Mouse (Mus musculus) left cerebral cortex, adult 8-10 months (tissue): Measurements from ENCODE around the gene Fam172a. TPM values are rescaled to one million over a fixed set of nuclear protein-coding genes. Genes with fewer than 3 reads are reported as not detected.
A peak's percentile ranks its signal among the peaks of the same experiment; 100 is the strongest.

Experiments used
- DNase-seq, 2 experiments: peaks; one replicate each; pipeline ENCODE4 v3.0.0; 2022; ENCODE audit warnings: low spot score in 2 of 2
- total RNA-seq, 4 experiments: library from RNA; stranded (reverse); gene quantifications; 2 replicates each; pipeline ENCODE4 v1.2.4; 2022

The Fam172a gene
- total RNA-seq, 4 experiments from 2014 or later, result 38.9 to 42.8 (median 40.4) TPM

GRCm38 (mm10) chr13:78197819-78198390 lies 496.1 kb downstream of the Fam172a start:
- no peak for DNase-seq

GRCm38 (mm10) chr13:78198391-78198870 lies 496.6 kb downstream of the Fam172a start:
- no peak for DNase-seq

DNA sequence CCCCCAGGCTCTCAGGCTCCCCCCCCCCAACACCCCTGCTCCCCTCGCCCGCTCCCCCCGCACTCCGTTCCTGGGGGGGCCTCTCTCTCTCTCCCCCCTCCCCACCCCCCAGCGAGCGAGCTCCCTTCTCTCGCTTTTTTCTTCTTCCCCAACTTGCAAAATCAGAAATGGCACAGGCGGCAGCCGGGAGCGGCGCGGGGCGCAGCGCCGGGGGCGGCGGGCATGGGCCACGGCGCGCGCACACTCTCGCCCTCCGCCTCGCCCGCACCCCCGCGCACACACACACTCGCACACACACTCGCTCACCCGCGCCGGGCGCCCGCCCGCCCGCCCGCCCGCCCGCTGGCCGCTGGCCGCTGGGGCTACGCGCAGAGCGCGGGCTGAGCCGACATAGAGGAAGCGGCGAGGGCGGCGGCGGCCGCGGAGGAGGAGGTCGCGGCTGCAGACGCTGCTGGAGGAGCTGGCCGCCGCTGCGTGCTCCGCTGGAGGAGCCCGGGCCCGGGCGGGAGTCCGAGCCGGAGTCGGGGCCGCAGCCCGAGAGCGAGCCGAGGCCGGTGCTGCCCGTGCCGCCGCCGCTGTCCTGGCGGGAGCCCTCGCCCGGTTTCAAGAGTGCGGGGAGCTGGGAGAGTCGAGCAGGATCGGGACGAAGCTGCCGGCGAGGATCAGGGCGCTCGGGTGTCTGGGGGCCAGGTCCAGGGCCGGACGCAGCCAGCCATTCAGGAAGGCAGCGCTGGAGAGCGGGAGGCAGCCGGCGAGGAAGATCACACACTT lies 497.2 kb downstream of the Fam172a start:
- DNase-seq, result no peak

DNA sequence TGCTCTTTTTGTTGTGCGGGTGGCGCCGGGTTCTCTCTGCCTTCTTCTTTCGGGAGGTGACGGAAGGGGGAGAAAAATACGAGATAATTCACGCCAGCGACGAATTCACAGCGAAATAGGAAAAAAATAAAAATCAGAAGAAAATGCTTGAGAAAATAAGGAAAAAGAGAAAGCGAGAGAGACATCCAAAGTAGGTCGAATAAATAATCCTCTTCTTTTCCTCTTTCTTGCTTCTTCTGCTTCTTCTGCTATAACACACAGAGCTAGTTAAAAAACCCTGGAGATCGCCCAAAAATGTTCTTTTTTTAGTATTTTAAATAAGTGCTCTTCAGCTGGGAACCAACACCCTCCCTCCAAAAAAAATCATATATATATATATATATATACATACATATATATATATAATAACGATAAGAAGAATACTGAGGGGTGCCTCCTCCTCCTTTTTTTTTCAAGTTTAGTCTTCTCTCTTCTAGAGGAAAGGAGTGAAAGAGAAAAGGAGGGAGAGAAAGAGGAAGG lies 497.9 kb downstream of the Fam172a start, which contains the start of gene Nr2f1:
TSS of gene Nr2f1 (minus strand) at position 116 of the 519 bp plus-strand sequence.
- DNase-seq, result no peak

- peak in 1 of 2 experiments; percentile 72 for DNase-seq
Observed at GRCm38 (mm10) chr13:78200407-78200806, 498.6 kb downstream of the Fam172a start.

DNA sequence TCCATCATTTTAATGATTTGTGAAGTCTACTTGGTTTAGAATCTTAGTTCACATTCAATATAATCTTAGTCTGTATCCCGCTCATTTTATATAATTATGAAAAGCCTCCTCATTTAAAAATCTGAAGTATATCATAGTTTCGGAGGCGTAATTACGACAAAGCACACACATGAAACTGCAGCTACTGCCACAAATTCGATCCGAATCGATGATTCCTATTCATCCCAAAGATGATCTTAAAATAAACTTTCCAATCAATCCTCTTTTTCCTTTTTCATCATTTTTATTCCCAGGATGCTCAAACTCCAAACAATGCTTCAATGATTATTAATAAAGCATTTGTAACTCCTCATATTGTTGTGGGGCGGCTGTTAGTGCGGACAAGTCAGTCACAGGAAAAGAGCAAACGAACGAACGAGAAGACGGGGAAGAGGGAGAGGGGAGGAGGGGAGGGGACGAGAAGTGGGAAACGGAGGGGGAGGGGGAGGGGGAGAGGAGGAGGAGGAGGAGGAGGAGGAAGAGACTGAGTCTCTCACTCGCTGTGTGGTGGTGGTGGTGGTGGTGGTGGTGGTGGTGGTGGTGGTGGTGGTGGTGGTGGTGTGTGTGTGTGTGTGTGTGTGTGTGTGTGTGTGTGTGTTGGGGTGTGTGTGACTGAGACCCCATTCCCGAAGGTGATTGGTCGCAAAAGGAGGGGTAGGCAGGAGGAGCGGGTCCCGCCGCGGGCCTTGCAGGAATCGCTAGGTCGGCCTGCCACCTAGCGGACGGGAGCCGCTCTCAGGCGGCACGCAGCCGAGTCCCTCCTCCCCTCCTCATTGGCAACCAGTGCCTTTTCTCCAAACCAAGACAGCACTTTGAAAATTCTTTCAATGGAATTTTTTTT lies 499.4 kb downstream of the Fam172a start:
- peak in 1 of 2 experiments; percentile 94 for DNase-seq

DNA sequence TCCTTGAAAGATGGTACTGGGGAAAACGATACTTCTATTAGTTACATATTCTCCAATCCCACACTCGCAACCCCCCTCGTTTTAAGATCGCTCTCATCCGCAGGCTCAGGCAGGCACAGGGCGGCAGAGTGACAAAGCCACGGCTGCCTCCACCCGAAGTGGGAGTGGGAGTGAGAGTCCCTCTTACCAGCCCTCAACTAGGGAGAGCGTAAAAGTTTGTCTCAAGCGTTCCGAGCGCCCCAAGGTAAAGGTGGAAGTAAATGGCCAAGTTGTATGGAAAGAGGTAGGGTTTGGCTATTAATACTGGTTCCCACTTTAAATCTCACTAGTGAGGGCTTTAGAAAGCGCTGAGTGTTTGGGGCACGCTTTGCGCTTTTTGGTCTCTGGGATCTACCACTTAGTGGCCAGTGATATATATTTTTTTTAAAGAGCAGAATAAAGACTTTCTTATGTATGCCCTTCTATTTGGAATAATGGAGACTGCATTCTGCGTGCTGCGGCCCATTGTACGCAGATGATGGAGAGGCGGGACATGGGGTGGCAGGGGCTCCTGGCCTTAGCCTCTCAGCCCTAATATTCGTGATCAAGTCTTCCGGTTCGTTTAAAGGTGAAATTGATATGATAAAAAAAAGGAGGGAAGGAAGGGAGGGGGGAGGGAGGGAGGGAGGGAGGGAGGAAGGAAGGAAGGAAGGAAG lies 500.2 kb downstream of the Fam172a start:
- peak in 1 of 2 experiments; percentile 10 for DNase-seq

- peak; percentile 57 to 63 for DNase-seq
Observed at GRCm38 (mm10) chr13:78202574-78203347, 500.9 kb downstream of the Fam172a start.

DNA sequence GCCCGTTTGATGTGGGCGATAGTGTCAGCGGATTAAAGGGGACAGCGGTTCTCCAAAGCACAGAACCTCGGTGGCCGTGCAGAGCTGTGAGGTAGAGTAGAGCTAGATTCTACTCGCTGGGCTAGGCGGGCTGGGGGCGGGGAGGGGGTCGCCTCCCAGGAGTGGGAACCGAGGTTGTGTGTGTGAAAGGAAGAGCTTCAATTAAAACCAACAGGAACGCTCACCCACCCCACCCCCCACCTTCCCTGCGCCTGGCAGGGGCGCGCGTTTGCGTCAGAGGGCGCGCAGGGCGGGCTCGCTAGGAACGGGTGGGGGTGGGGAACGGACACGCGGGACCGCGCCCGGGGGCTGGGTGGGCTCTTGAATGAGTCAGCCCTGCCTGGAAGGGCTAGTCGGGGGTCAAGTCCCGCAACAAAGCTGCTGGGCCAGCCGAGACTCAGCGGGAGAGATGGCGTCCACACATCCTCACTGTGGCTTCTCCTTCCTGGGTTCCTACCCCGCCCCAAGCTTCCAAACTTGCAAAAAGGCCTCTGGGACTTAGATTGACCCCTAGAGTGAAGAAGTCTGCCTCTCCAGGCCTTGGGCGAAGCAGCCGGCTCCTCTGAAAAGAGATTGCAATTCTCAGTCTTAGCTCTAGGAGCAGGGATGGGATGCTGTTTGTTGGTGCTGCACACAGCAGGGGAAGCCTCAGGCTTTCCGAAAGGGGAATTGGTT lies 501.7 kb downstream of the Fam172a start:
- peak; percentile 54 to 72 for DNase-seq

GRCm38 (mm10) chr13:78205426-78205825 lies 503.6 kb downstream of the Fam172a start:
- no peak for DNase-seq

DNA sequence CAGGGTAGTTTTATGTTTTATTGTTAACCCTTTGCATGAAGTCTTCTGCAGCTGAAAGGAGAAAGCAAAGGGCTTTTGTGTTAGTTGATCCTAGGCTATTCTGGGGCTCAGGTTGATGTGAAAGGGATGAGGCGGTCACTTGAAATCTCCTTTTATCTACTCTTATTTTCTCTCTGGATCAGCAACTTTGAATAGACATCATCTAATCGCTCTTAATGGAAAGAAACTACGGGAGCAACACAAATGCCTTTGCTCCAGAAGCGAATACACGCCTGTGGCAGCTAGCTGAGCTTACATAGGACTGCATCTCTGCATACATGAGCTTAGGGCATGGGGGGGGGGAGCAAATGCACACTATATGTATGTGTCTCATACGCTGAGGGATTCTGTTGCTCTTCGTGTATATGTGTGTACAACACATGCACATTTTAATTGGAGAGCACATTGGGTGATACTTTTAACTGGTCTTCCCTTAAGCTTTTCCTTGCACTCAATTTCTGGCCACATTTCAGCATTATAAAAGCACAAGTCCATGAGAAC lies 505.1 kb downstream of the Fam172a start:
- DNase-seq, result no peak

DNA sequence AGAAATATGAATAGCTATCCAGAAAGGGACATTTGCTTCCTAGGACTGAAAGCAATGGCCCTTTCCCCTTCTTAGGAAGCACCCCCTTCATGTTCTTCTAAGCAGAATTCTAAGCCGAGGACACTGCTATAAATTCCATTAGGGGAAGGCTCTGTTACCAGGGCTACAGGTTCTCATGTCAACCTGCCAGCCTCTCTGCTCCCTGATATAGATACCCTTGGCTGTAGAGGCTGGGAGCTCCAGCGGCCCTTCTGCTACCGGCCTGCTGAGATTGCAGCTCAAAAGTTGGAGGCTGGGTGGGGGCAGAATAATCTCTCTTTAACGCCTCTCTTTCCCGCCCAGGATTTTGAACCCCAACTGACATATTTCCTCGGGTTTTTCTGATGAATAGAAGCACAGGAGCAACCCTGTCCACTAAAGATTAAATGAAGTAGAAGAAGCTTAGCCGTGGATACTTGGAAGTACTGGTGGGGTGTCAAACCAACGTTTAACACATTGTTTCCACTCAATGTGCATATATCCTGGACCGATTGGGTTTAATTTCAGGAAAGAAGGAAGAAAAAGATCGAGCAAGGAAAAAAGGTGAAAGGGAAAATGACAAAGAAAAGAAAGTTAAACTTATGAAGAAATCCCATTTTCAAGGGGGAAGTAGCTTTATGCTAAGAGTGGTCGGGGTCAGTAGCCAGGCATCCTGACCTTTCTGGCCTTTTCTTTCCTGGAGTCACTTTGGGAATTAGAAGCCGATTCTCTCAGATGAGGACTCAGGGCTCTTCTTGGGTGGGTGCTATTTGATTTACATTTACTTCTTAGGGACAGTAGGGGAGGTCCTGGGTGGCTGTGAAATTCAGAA lies 506.2 kb downstream of the Fam172a start:
- no peak for DNase-seq

- no peak for DNase-seq
Observed at GRCm38 (mm10) chr13:78208689-78209410, 507.0 kb downstream of the Fam172a start.

DNA sequence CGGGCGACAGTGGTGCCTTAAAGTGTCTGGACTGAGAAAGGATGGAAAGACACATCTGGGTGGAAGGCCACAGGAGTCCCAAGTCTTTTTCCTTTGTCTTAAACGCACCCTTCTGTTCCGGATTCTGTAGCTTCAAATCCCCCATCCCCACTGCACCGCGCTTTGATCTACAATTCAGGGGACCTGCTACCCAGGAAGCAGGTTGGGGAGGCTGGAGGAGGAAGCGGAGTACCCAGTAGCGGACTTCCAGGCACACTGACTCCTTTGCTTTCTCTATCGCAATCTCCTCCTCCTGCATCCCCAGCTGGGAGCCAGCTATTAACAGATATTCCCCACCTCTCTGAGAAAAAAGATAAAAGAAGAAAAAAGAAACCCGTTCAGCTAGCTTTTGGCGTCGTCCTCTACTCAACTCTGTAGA lies 507.8 kb downstream of the Fam172a start:
- DNase-seq, result no peak

DNA sequence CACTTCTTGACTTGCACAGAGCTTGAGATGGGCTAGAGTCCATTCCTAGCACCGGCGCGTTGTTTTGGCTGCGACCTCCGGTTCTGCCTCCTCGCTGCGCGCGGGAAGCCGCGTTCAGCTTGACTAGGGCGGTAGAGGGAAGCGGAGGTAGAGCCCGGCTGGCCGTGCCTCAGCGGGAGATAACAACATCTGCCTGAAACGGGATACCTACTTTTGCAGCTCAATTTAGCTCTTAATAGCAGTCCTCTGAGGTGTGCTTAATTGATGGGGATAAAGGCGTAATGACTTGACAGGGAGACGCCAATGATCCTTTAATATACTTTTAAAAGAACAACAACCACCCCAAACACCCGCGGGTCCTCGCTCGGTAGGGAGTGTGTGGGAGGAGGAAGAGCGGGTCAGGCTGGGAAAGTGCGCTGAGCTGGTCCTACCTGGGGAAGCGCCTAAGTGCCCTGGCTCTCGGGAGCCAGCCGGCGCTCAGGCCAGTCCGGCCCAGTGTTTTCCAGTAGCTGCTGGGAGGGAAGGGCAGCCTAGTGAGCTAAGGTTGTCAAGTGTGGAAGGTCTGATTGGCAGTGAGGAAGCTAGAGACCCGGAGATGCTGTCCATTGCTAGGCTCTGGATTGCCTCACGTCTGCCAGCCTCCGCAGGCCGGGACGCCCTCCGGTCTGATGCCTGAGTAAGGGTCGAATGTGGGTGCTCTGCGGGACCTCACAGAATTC lies 508.4 kb downstream of the Fam172a start:
- no peak for DNase-seq

DNA sequence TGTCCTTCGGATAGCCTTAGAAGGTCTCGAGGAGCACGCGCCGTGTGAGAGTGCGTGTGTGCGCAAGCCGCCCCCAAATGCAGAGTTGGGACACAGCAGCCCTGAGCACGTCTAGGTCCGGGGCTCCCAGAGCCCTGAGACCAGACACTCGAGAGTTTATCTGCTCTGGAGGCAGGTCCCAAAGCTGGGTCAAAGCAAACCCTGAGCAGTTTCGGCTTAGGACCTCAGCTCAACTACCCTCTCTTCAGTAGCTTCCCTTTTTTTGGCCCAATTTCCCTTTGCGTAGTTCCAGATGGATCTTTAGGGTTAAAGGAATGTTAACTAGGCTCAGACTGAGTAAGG lies 508.9 kb downstream of the Fam172a start:
- no peak for DNase-seq
